Mouse (Mus musculus) natural killer cell, adult 2 months (primary cell): ENCODE measurements around the gene Reln.
A peak's percentile ranks its signal among the peaks of the same experiment; 100 is the strongest.

ENCODE experiments used
- DNase-seq, 2 experiments: peaks; one replicate each; pipeline ENCODE4 v3.0.0; 2022; ENCODE audit warnings: low spot score in 2 of 2

Gene Reln

DNA sequence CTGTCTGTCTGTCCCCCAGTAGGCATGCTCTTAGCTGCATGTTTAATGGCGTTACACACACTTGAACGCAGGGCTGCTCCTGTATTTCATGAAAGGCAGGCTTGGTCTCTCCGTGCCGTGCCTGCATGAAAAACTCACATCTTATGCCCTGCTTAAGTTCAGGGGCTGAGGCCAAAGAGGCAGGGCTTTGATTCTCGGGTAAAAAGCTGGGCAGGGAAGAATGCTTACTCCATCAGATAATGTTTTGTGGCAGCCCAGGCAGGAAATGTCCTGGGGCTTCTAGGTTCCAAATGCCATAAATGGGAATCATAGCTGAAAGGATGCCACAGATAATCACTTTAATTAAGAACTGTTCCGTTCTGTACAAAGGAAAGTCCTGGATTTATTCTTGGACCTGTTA is 226.0 kb downstream of the Reln start:
- no peak for DNase-seq

DNA sequence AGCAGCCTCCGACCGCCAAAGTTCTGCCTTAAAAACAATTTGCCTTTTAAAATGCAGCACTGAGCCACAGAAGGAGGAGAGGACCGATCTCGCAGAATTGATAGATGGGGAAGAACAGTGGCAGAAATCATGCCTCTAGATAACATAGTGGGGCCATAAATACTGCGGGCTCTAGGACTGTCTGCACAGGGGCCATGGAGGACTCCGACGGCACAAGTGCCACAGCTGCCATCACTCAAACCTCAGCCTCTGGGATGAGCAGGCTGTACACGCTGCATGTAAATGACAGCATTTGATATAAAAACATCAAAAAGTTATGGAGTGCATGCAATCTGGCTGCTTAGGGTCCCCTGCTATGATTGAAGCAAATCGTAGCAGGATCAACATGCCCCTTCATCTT is 227.6 kb downstream of the Reln start:
- no peak for DNase-seq

DNA sequence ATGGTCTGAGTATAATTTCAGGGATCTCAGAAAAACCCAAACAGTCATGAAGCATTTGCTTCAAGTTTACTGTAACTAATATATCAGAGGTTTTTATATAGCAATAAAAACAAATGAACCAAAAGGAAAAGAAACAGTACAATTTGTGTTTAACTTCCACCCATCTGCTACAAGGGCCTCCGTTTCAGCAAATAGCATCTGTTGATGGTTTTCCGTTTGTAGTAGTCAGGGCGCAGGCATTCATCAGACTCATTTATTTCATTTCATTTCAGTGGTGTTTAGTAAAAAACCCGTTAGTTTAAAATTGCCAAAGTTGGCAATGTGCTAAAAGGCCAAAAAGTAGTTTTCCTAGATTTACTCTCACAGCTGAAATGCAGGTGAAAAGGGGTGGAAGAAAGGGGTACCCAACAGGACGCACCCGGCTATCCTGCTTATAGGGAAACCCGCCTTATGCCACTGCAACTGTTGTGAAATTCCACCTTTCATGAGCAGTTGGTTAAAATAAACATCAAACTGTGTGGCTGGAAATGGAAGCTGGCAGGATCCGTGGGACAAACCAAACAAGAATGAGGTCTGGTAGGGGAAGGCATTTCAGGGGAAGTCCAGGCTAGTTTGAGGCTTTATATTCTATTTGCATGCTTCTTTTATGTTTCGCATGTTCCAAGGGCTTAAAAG is 237.6 kb downstream of the Reln start:
- DNase-seq, result no peak

DNA sequence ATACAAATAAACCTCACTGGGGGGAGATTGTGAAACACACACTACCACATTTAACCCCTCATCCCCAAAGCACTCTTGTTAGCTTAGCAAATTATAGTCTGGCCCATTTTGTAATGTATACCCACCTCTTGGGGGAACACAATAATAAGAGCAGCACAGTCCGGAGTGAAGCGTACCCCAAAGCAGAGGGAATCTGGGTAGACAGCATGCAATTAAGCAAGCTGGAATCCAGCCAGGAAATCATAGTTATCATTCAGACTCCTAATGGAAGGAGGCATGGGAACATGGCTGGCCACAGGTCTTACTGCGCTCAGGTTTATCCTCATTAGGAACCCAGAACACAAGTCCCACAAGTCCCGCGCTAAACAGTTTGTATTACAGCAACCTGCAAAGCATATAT is 249.5 kb downstream of the Reln start:
- DNase-seq, result no peak

DNA sequence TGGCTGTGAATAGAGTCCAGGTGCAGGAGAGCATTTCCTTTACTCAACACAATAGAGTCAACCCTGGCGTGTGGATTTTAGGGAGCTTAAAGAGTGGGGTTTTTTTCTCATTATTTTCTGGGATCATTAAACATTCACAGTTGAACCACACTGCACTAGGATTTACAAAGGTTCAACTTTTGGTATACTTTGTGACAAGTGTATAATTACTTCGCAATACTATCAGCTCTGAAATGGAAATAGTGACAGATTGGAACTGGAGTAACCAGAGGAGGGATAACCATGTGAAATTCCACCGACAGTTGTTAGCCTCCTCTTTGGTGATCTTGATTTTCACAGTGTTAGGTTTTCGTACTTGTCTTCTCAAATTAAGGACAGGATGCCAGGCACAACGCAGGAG is 250.5 kb downstream of the Reln start:
- no peak for DNase-seq

DNA sequence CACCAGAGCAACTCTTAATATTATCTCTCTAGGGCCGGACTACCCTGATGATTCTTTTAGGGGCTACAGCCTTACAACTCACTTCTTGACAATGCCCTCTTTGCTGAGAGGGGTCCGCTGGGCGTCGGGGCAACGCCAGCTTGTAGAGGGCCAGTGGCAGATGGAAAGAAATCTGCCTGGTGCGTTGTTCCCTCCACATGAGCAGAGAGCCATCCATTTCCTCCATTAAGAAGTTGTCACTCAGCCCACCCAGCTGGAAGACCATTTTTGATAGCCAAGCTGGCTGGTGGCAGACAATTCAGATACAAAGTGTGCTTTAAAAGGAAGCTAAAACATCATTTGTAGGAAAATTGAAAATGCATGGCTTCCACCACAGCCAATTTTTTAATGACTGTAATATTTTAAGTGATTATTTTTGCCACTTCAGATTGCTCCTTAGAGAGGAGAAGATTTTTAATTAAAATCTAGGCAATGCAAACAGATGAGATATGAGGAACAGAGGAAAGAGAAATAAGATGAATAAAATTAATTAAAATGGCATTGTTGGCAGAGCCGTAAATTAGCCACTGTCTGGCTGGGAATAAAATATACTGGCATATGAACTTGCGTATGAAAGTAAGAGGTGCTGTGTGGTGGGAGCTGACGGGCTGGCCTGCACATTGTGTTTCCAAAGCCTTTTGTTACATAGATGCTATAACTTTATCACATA is 251.2 kb downstream of the Reln start:
- DNase-seq, result no peak

DNA sequence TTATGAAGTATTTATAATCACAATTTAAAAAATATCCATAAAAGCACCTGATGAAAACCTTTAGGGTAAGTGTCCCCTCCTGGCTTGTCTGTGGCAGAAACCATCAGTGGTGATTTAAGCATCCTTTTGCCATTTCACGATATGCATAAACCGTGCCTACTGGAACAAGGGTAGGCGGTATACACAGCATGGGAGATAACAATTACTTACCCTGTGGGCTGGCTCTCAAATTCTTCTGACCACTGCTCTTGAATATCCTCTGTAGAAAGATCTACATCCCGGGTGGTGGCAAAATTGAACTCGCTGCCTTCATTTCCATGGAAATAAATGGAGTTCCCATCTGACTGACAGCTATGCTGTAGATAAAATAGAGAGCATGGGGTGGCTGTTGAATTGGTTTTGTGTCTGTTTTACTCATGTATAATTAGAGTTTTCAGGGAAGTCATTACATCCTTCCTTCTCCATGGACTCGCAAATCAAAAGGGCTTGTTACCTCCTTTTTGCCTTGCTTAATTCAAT is 264.0 kb downstream of the Reln start:
- no peak for DNase-seq

DNA sequence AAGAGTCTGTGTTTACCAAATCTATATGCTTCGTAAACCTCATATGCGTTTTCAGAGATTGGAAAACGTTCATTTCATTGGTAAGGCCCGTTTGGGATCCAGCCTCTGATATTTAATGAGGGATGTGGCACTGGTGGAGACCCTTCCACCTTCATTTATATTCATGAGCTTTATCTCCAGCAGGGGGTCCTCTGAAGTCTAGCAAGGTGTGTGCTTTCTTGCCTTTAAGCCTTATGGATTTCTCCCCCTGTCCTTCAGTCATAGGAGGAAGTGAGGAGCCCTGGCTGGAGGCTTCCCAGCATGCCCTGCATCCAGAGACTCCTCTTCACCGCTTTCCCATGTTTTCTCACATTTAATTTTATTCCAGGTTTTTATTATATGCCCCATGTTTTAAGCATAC is 269.5 kb downstream of the Reln start:
- DNase-seq, result no peak

DNA sequence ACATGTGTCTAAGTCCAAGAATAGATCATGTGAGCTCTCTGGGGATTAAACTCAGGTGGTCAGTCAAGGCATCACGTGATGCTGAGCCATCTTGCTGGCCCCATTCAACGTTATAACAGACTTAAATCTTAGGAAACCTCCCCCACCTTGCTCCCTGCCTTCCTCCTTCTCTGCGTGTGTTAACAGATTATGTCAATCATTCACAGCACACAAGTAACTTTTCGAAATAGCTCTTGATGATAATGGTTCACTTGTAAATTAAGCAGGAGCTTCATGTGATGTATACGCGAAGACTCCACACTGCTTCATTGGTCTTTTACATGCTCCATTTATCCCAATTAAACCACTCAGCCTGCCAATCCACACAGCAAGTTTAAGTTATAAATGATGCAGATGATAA is 271.9 kb downstream of the Reln start:
- DNase-seq, result no peak

DNA sequence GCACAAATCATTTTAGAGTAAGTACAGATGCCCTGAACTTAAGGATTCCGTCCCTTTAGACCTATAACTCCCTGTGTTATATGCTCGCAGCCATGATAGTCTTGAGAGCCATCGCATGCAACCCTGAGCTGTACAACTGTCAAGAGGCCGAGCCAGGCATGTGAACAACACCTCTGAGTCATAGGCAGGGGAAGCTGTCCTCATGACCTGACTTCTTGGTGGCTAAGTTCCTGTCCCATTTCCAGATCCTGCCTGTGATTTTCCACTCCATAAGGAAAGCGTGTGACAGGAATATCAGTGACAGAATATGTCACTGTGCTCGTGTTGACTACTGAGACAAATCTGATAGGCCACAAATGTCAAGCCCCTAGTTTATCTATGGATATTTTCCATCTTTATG is 285.3 kb downstream of the Reln start:
- DNase-seq, result no peak

DNA sequence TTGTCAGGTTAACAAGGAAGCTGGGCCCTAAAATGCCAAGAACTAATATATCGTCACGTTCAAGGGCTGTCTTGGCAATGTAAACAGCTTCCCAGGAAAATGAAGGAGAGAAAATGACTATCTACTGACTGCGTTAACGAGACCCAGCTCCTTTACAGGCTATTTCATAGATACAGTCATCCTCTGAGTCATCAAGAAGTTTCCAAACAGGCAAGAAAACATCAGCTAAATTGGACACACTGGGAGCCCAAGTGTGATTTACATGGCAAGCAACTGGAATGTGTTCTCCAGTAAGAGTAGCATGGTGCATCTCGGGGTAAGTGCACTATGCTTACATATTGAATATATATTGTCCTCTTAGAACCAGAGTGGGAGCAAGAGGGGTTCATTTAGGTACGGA is 302.7 kb downstream of the Reln start:
- DNase-seq, result no peak

DNA sequence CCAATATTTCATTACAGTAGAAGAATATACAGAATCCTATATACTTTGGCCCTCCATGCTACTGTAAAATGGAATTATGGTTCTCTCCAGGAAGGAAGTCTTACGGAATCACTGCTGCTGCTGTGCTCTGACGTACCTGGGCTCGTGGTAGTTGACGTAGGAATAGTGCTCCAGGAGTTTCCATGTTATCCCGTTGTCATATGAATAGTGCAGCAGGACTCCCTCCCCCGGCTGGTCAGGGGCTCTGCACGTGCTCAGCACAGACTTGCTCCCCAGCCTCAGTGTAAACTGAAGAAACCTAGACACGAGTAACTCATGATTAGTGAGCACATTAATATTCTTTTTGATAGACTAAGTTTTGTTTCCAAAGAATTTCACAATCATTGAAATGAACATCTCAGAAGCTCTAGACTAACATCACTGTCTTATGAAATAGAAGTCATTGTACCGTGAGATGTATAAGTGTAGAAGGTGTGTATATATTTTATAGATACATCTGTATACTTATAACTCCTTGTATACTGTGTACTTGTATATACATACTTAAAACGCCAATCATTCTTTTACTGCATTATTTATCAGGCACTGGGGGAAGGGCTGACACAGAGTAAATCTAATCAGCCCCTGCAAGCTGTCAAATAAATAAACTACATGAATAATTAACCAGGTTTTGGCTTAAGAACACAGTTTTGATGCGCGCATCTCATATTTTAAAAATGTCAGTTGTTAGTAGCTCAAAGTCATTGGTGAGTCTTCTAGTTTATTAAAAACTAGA is 304.9 kb downstream of the Reln start:
- no peak for DNase-seq

DNA sequence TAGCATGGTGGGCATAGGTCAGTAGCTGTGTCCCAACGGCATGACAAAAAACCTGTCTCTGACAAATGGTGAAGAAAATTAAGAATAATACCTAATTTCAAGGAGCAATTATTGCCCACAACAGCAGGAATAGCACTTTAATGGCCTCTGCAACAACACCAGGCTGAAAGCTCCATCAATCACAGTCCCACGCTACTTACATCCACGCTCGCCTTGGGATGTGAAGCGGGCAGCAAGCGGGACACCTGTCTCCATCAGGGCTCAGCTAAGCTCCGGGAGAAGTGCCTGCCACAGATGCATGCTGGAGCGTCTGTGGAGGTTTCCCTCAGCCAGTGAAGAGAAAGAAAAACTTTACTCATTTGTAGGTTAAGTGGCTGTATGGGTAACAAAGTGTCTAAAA is 309.3 kb downstream of the Reln start:
- DNase-seq, result no peak

DNA sequence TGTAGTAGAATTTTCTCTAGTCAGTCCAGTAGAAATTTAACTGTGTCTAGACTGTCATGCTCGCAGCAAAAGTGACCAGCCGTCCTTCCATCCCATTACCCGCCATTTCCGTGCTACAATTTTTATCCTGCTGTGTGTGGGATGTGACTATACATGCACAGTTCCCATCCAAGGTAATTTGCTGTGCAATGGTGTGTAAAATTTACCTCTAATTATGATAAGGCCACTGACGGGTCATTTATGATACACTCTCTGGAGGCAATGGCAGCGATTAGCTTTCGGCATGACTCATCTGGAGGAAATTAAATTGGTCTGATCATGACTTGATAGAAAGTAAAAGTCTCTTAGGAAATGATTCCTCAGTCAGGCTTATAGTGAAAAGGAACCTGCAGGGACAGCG is 311.5 kb downstream of the Reln start:
- DNase-seq, result no peak

DNA sequence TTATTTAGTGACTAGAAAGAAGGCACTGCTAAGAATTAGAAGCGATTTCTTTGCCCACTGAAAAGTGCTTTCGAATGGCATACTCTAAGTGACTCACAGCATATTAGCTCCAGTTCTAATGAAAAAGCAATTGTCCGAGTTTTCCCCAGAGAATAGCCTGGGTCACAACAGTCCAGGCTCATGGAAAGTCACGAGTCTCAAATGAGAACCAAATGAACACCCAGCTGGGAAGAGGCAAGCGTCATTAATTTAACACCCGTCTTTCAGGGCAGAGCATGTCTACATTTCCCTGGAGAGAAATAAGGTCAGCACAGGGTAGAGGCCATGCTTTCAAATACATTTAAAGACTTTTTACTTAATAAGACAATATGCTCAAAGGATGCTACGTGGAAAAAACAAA is 312.8 kb downstream of the Reln start:
- DNase-seq, result no peak

DNA sequence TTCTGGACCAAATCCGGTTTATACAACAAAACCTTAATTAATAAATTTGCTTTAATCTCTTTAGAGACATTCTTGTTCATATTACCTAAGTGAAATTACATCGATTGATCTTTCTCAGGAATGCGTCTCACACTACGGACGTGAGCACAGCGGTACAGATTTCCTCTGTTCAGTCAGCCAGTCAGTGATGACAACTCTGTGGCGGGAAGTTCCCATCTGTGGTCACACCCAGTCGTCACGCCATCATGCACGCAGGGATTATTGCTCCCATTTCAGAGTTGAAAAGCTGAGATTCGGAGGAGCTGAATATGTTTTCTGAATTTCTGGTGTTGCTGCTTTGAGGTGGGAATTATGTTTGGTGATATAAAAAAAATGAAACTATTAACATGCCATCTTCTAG is 316.1 kb downstream of the Reln start:
- no peak for DNase-seq

DNA sequence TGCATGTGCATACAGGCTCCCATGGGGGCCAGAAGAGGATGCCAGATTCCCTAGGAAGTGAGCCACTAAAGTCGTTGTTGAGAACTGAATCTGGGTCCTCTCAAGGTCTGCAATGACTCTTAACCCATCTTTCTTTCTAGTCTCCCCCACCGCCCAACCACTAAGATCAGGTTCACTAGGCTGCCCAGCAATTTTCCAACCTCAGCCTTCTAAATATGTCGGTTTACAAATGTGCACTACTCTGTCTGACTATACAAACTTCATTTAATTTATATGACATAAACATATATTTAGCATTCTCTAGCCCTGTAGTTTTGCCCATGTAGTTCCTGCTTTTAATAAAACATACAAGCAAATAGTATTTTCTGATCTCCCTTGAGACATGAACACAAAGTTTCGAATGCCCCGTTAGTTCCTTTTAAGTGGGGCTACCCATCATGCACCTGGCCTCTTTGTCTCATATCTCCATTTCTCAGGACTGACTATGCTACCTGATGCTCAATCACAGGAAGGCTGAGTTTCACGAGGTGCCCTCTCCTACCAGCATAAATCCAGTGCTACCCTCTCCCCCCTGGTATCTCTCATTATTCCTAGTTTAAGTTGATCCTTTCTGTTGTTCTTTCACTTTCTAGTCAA is 317.1 kb downstream of the Reln start:
- peak in 1 of 2 experiments; percentile 14 for DNase-seq

DNA sequence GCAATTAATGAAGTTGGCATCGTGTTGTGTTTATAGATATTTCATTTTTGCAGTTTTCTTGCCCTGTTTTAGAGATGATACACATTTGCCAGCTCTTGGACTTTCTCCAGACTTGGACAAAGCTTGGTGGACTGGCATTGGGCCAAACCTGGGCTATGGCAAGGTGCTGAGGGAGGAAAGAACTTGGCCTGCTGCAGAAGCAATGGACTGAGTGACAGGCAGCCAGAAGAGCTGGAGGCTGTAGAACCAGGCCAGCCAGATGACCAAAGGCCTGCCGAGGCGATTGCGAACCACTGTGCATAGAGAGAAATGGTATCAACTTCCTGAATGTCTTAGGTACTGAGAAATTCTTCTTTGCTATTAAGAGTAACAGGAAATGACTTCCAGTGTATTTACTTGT is 318.8 kb downstream of the Reln start:
- no peak for DNase-seq

DNA sequence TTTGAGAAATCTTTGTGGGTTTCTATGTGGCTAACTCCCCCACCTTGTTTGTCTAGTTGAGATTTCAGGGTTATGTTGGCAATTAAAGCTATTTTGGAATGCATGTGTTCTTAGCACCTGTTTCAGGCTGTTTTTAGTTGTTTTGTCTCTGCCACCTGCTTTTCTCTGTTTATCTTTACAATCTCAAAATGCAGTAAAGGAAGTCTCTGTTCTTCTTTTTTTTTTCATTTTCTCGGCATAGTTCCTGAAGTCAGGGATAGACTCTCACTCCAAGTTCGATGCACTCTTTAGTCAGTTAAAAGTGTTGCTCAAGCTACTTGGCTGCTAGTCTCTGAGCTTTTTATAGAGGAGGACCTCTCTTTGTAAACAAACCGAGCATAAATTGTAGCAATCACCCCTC is 320.4 kb downstream of the Reln start:
- DNase-seq, result no peak

DNA sequence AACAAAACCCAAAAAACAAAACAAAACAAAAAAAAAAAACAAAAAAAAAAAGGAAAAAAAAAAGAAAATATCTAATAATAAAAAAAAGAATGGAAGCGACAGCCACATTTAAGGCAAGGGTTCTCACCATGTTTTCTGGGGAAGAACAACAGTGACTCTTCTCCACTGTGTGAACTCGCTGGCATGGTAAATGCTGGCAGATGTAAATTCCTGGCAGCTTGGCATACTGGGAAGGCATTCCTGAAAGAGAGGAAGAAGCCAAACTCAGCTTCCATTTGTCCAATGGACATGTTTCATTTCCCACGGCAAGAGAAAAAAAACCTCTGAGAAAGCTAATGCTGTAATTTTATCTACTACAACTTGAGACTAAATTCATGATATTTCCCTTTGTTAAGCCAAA is 326.6 kb downstream of the Reln start:
- no peak for DNase-seq

DNA sequence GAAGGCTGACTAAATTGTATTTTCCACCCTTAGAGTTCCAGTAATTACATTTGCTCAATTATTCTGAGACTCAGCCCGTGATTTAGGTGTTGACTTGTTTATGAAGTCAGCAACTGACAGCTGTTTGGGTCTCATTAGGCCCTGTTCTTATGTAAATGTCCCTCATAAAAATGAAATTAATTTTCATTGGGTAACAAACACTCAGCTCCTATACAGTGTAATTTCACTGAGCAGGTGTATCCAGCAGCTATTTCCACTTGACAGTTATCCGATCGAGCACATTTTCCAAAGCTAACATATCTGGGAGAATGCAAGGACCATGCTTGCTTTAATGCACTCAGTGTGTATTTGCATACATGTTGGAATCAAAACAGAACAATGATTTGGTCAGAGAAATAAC is 330.0 kb downstream of the Reln start:
- DNase-seq, result no peak

DNA sequence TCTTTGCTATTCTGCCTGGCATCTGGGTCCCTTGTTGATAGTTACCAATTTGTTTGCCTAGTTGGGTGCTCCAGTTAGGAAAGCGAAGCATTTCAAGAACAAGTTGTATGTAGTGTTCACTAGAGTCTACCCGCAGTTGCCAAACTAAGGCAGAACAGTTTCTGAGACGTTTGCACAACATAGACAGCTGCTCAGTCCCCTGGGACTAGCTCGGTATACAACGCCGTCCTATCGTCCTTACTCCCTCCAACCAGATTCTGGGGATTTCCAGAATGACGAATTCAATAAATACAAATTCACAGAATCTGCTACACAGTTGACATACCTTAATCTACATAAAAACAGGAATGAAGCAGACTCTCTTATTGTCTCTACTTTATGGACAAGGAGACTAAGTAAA is 335.4 kb downstream of the Reln start:
- peak in 1 of 2 experiments; percentile 4 for DNase-seq
